Mouse (Mus musculus) lung, postnatal 36 days (tissue): ENCODE data around the gene Plekhb2.

Experiments used
- DNase-seq: peaks from one replicate; pipeline ENCODE4 v3.0.0; 2022; ENCODE audit warnings: mixed read lengths

Gene Plekhb2

GRCm38 (mm10) chr1:34868391-34868790 lies 18.6 kb downstream of the Plekhb2 start:
- no peak for DNase-seq

GRCm38 (mm10) chr1:34869231-34869630 lies 19.5 kb downstream of the Plekhb2 start:
- DNase-seq: no peak

GRCm38 (mm10) chr1:34871170-34871569 lies 21.4 kb downstream of the Plekhb2 start:
- DNase-seq: no peak

GRCm38 (mm10) chr1:34873551-34873950 lies 23.8 kb downstream of the Plekhb2 start:
- no peak for DNase-seq

- no peak for DNase-seq
Observed at GRCm38 (mm10) chr1:34879611-34880010, 29.8 kb downstream of the Plekhb2 start.

GRCm38 (mm10) chr1:34883776-34884175 lies 34.0 kb downstream of the Plekhb2 start:
- DNase-seq: no peak

GRCm38 (mm10) chr1:34891559-34892289 lies 41.9 kb downstream of the Plekhb2 start:
- DNase-seq: peak; percentile 21

GRCm38 (mm10) chr1:34892466-34892865 lies 42.7 kb downstream of the Plekhb2 start:
- DNase-seq: no peak

- no peak for DNase-seq
Observed at GRCm38 (mm10) chr1:34893331-34893730, 43.6 kb downstream of the Plekhb2 start.

GRCm38 (mm10) chr1:34893831-34894230 lies 44.1 kb downstream of the Plekhb2 start:
- DNase-seq: peak; percentile 23

GRCm38 (mm10) chr1:34896102-34896501 lies 46.3 kb downstream of the Plekhb2 start:
- no peak for DNase-seq

GRCm38 (mm10) chr1:34896898-34897297 lies 47.1 kb downstream of the Plekhb2 start:
- peak; percentile 74 for DNase-seq

GRCm38 (mm10) chr1:34928656-34929055 lies 78.9 kb downstream of the Plekhb2 start:
- DNase-seq: no peak
